Mouse (Mus musculus): ENCODE measurements around the gene Rpl23.

Rpl23 gene

DNA sequence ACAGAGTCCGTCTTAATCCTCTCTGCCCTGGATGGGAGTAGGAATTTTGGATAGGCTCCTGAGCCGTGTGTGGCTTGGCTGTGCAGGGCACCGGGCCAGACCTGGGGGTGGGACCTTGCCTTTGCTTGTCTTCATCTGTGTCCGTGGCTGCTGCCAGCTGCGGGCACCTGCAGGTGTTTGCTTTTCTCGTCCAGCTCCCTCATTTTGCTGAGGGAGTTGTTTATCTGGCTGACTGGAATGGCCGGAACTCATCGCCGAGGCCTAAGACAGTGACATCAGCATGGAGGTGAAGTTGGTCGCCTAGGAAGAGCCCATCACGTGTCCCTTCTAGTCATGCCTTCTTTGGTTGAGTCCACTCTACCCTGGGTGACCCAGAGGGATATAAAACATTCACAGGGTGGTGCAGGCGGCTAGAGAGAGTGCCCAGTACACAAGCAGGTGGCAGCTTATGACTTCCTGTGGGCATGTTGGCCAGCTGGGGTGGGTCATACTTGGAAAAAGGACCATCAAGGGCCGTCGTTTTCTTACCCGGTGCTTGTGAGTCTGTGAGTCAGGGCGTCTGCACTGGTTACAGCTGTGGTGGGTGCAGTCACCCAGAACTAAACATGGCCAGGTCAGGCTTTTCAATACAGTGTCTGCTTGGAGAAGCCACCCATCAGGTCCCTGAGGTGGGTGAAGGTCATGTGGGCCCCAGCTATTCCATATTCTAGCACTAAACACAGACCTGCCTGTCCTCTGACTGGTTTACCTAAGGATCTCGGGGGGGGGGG is 31.7 kb upstream of the Rpl23 start:
- DNase-seq (ENCODE audit: low read depth, low spot score): no peak

DNA sequence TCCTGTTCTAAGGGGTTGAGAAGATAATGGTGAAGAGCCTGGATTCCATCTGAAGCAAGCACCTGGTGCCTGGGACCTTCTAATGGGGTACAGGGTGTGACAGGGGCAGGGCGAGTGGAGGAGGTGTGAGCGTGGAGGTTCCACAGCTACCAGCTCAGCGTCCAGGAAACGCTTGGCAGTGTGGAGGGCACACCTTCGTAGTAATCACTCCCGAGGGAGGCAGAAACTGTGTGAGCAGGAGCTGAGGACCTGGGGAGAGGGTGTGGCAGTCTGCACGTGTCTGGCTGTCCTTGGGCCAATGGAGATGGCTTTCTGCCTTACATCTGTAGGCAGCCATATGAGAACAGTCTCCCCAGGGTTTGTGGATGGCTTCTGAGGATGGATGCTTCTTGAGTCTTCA is 30.8 kb upstream of the Rpl23 start:
- no peak for DNase-seq (ENCODE audit: low read depth, low spot score)

DNA sequence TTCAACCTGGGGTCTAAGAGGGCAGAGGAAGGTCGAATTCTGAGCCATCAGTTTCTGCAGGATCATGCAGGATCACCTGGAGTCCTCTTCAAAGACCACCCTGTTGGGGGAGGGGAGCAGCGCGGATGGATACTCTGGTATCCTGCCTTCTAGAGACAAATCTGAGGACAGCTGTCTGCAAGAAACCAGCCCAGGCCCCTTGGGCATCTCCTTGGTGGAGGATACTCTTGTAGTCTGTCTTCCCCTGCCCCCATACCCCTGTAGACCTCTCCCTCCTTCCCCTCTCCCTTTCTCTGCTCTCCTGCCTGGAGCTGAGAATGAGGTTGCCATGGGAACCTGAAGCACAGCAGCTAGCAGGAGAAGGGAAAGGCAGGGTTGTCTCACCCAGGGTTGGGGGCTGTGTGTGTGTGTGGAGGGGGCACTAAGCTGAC is 30.3 kb upstream of the Rpl23 start:
- DNase-seq (ENCODE audit: low read depth, low spot score): no peak

DNA sequence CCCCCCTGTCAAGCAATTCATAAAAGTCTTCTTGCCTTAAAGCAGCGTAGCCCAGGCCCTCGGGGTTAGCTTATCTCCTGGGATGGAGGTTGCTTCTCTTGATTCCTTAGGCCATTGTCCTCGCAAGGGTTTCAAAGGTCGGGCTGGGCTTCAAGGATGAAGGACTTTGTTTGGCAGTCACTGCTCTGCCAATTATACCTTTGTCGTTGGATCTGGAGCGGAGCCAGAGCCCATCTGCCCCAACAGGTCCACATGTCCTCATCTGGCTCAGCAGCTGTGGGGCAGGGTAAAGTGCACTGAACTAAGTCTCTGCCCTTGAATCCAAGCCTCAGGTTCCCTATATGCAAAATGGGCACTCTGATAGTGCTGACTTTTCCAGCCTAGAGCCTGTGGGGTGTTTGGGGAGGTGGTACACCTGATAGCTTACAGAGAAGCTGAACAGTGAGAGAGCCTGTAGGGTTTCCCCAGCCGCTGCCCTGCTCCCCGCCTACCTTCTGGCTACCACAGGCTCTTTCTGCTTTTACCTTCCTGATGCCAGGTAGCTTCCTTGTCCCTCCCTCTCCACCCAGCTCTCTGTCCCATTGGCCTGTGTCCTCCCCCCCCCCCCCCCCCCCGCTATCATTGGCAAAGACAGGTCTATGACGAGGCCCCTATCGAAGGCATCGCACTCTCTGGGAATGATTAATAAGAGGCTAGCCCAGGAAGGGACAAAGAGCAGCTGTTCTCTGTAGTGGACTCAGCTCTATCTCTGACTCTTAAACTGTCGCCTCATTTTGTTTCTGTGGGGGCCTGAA is 29.5 kb upstream of the Rpl23 start:
- no peak for DNase-seq (ENCODE audit: low read depth, low spot score)

DNA sequence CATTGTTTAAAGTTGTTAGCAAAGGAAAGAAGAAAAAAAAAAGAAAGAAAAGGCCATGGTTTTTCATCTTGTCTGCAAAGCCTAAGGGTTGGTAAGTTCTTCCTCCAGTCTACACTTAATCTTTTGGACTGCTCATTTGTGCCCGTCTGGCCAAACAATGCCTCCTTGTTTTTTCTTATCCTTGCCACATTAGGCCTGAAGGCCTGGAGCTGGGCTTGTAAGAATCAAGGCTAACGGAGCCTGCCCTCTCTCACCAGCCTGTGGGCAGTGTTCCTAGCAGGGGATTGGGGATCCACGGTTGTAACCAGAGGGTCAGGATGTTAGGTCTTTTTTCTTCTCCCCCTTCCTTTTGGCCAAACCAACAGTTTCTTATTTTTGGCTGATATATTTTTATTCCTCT is 28.7 kb upstream of the Rpl23 start:
- DNase-seq (ENCODE audit: low read depth, low spot score): no peak

DNA sequence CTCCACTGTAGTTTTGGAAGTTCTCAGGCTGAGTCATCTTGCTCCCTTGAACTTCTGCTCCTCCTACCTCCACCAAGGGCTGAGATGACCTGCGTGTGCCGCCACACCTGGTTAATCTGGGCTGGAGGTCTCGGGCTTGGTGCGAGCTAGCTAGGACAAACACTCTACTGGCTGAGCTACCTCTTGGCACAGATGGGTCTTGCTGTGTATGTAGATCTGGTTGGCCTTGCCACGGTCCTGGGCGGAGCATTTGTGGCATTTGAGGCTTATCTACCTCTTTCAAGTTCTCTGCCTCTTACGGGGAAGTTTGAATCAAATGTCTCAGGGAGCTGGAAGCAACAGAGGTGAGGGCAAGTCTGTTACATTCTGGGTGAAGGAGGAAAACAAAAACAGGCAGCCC is 28.1 kb upstream of the Rpl23 start:
- no peak for DNase-seq (ENCODE audit: low read depth, low spot score)

DNA sequence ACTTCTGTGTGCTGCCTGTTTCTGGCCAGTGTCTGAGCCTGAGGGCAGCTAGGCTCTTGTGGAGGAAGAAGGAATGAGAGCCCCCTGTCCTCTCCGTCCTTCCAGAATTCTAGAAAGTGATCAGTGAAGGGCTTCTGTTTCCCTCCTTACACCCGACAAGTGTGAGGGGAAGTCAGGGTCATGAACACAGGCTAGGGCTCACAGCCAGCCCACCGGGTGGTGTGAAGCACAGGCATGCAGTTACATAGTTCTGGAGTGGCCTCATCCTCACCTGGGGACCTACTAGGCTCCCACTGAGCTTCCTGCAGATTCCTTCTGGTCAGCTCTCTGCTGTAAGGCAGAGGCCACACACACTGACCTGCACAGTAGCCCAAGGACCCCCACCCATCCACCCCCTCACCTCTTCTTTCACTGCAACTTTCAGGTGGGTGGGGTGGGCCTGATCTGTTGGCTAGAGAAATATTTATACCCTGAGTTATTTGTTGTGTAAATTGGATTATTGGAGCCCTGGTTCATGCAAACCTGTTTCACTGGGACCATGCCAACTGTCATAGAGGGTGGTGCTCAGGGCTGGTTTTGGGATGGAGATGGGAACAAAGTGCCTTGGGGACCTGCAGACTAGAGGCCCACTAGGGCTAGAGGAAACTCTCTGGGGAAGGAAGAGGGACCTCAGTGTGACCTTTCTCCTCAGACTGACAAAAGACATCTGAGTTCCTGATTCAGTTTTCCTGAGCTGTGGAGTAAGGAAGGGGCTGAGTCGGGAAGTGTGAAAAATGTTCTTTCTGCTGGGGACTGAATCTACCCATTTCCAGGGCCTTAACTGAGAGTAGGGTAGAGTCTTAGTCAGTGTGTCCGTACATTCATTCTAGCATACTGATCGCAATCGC is 27.2 kb upstream of the Rpl23 start:
- no peak for DNase-seq (ENCODE audit: low read depth, low spot score)

DNA sequence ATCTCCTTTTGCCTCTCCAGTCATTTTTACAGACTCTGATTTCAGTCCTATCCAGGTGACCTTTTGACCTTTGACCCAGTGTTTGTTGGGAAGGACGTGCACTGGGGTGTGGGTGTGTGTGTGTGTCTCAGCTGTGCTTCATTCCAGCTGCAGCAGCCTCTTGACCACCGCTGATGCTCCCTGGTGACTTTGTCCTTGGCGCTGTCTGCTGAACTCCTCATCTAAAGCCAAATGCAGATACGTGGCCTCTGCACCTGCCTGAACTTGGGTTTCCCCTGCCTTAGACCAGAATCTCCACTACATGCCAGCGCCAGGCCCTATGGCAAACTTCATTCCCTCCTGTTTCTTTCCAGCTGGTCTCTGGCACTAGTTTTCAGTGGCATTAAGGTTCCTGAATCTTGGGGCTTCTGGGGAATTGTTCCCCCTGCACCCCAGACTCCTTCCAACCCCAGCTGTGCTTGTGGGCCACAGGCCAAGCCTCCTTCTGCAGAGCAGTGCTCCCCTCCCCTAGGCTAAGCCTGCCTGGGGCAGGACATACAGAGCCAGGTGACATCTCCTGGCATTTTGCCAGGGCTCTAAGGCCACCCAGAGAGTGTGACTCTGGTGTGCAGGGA is 26.5 kb upstream of the Rpl23 start:
- DNase-seq (ENCODE audit: low read depth, low spot score): no peak

DNA sequence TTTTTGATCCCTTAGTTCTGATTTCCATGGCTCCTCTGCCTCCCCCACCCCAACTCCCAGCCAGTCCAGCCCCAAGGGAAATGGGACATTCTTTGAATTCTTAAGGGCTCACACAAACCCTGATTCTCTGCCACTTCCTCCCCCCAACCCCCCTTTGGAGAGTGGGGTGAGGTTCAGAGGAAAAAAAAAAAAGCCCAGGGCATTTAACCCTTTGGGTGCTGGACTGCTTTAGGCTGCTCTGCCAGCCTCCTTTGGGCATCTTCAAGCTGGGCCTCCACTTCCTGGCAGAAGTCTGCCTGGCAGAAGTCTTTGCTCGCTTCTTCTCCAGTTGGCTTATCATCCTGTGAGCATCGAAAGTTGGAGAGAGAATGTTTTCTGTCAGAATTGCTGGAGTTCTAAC is 25.9 kb upstream of the Rpl23 start:
- no peak for DNase-seq (ENCODE audit: low read depth, low spot score)

DNA sequence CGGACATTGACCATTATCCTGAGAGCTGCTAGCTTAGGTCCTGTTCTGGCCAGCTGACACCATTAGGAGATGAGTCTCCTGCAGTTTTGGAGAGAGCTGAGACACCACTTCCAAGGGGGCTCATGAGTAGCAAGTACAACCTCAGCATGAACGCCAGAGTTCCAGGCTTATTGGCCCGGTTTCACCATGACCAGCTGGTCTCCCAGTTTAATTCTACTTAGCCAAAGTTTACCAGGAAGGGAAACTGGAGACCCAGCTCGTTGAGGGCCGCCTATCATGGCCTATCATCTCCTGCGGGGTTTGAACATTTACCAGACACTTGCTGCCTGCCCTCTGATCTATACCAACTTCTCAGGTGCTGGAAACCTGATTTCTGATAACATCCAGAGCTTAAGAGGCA is 25.4 kb upstream of the Rpl23 start:
- DNase-seq (ENCODE audit: low read depth, low spot score): no peak

DNA sequence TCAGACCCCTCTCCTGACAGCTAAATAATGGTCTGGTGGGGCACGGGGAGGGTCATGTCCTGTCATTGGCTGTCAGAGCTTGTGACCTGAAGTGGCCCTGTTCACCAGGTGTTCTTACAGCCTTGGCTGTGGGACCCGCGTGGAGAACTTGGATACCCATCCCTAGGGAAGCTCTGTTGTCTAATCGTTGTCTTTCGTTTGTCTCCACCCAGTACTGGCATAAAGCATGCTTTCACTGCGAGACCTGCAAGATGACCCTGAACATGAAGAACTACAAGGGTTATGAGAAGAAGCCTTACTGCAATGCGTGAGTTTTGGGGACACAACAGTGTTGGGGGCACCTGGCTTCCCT is 24.4 kb upstream of the Rpl23 start:
- DNase-seq (ENCODE audit: low read depth, low spot score): no peak

DNA sequence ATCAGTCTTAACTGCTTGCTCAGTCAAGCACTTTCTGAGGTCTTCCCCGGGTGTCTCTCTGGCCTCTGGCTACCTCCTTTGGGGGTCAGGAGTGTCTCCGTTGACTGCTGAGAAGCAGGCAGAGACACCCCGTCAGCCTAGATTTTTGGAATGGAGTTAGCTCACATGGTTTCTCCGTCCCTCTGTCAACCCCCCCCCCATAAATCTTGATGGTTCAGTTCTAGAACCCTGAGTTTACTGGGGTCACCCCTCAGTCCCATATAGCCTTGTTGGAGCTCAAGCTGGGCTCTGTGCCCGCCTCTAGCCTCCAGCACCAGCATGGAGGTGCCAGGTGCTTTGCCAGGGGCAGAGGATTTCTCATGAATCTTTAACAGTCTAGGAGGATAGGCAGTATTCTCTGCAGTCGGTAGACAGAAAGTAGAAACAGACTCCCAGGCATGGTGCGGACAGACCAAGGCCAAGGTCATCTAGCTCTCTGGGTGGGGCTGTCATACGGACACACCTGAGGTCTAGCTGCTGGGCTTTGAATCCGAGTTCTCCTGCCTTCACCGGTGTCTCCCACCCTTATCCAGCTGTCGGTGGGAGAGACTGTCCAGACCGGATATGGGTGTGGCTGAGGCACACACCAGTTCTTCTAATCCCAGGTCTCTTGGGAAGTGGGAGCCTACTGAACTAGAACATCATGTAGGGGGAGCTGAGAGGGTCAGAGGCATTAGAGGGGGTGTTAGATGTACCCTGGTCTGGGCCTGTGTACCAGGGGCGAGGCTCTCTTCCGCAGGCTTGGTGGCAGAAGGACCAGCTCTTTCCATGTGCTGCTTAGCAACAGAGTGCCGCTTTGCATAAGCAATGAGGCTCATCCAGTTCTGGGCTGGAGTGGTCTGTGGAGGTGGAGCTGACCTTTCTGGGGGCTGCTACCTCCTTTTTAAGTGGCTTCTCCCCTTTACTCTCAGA is 23.7 kb upstream of the Rpl23 start:
- DNase-seq (ENCODE audit: low read depth, low spot score): no peak

DNA sequence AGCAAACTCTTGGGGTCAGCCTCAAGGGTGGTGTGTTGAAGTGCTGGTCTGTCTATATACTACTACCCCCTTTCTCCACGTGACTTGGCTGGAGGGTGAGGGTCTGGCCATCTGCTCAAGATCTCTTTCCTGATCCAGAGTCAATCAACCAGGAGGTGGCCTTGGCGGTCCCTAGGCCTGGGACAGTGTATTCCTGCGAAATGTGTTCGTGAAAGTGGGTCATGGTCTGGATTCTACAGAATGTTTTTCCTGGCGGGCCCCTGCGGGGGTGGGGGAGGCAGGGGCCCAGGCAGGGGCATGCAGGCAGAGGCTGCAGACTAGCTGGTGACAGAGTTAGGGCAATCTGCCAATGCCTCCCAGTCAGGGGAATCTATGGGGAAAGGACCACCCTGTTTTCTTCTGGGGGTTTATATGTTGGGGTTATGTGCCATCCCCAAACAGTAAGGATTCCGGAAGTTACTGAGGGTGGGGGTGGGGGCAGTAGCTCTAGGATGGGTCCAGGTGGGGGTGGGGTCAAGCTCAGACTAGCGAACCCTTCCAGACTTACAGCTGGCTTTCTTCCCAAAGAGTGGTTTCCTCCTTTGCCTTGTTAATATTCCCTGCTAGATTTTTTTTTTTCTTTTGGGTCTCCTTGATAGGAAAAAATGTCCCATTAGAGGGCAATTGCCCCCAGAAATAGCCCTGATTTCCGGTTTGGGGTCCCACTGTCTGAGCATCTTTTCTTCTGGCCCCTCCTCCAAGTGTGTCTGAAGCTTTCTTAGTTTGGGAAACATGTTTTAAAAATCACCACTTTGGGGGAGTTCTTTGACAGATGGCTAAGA is 22.8 kb upstream of the Rpl23 start:
- DNase-seq (ENCODE audit: low read depth, low spot score): no peak

DNA sequence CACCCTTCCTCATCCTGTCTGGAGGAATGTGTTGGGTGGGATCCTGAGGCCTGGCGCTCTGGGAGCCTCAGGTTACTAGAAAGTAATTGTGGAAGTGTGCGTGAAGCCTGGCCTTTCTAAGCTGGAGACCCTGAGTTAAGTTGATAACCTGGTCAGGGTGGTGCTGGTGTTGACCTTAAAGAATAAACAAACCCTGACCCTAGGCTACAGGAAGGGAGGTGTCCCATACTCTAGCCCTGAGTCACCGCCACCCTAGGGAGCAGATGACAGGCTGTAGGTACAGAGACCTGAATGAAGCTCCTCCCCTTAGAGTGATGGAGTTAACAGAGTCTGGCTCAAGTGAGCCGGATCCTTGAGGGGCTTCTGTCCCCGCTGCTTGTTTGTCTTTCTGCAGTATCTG is 21.6 kb upstream of the Rpl23 start:
- no peak for DNase-seq (ENCODE audit: low read depth, low spot score)

DNA sequence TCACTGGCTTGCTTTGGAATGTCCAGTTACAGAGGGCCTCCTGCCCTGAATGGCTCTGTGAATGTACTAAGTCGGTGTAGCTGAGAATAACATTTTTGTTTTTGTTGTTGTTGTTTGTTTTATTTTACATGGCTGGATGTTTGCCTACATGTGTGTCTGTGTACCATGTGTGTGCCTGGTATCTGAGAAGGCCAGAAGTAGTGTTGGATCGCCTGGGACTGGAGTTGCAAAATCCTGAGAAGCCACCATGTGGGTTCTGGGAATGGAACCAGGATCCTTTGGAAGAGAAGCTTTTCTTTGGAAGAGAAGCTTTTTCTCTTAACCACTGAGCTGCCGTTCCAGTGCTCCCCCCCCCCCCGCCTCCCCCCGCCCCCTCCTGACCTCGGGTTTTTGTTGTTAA is 20.3 kb upstream of the Rpl23 start:
- DNase-seq (ENCODE audit: low read depth, low spot score): no peak

DNA sequence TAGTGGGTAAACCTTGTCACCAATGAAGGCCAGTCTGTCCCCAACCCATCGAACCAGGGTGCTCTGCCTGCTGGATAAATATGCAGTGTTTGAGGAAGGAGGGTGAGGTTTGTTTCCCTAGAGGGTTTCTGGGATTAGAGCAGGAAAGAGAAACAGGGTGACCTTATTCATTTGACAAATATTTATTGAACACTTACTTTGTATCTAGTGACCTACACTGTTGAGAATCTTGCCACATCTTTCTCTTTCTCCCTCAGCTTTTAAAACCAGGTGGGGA is 19.9 kb upstream of the Rpl23 start:
- DNase-seq (ENCODE audit: low read depth, low spot score): no peak

DNA sequence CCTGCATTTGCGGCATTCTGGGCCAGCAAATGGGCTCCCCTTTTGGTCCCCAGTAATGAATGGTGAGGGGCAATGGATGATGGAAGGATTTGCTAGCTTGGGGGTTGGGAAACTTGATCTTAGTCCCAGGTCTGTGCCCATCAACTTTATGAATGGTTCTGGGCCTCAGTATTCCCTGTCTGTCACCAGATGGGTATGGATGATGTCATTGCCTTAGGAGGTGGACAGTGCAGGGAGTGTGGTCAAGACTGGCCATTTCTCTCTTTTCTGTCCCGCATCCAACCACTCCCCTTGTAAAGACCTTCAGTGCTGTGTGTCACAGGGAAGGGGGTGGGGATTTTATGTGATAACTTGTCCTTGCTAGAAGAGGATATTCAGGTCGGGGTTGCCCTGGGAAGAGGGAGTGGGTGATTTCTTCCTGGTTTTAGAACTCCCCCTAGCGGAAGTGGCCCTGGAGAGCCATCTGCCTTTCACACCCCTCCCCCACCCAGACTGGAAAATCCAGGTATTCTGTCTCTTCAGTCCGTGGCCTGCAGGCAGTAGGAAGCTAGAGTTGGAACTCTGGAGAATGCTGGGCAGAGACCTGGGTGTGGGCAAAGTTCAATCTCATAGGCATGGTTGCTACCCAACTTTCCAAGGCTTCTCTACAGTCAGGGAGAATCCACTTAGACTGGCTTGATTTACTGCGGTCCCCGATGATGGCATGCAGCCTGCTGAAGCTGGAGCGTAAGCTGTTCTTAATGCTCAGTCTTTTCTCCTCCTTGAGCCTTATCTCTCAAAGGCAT is 19.4 kb upstream of the Rpl23 start:
- peak; percentile 67 for DNase-seq (ENCODE audit: low read depth, low spot score)

DNA sequence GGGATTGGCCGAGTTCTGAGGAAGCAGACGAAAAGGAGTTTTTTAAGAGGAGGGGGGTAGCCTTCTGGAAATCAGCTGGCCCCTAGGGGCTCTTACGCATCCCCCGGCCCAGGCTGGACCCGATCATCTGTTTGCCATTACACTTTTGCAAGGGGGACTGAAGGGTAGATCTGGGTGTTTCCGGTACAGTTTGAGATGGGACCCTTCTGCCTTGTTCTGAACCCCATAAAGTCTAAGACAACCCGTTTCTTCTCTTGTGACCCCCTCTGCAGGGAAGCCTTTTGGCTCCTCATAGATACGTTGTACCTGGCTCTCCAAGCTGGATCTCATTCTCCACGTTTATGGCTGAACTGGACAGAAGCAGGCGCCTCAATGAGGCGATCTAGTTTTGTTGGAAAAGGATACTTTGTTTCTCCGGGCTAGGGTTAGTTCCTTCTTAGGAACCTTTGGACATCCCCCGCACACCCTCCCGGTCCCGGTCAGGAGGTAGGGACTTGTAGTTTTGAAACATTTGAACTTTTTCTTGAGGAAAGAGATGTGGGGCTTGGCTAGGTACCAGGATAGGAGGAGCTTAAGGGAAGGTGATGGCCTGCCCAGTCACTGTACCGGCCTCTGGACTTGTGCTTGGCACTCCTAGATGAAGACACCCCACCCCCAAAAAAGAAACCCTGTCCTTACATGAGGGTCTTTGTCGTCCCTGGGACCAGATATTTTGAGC is 18.6 kb upstream of the Rpl23 start:
- no peak for DNase-seq (ENCODE audit: low read depth, low spot score)
